Mouse (Mus musculus) right cerebral cortex, adult 2 months (tissue): ENCODE results near the gene 4930519P11Rik.

ENCODE experiments used
- DNase-seq, 2 experiments: peaks; one replicate each; pipeline ENCODE4 v3.0.0; 2021 to 2022; ENCODE audit warnings: low spot score in 2 of 2

The 4930519P11Rik gene

DNA sequence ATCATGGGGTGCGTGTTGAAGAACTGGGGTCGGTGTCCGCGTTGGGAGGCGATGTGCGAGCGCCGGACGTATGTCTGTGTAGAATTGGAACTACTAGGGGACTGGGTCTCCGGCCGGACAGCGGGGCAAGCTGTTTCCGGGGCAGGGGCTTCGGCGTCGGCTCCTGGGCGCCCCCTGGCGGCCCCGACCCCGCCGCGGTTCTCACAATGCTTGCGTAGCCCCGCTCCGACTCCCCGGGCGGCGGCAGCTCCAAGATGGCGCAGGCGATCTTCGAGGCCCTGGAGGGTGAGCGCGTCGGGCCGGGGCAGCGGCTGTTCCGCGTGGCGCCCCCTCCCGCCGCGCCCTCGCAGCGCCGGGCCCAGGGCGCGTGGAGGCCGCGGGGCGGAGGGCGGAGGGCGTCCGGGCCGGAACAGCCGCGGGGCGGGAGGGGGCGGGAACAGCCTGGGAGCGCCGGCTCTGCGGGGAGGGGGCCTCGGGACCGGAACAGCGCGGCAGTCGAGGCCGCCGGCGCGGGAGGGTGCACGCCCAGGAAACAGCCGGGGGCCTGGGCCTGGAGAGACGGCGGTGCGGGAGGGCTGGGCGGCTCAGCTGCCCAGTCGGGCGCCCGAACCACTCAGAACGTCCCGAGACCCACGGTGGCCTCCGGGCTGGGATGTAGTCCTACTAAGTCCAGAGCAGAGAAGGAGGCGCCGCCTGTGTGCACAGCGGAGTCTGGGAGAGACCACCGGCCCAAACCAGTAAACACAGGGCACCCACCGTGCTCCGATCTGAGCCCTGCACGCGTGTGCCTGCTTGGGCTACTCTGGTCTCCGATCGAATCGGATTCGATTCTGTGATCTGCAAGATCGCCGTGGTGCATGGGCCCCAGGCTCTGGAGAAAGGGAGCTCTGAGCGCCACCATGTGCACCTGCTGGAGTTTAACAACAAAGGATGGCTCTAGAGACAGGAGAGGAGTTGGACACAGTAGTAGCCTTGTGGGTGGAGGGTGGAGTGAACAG is at the start of gene 4930519P11Rik, which contains the start of gene Zfp341:
4930519P11Rik (minus strand) TSS at position 320 of the 998 bp plus-strand sequence.
Zfp341 (plus strand) TSS at position 180 of the 998 bp plus-strand sequence.
- DNase-seq: peak; percentile 84 to 88

DNA sequence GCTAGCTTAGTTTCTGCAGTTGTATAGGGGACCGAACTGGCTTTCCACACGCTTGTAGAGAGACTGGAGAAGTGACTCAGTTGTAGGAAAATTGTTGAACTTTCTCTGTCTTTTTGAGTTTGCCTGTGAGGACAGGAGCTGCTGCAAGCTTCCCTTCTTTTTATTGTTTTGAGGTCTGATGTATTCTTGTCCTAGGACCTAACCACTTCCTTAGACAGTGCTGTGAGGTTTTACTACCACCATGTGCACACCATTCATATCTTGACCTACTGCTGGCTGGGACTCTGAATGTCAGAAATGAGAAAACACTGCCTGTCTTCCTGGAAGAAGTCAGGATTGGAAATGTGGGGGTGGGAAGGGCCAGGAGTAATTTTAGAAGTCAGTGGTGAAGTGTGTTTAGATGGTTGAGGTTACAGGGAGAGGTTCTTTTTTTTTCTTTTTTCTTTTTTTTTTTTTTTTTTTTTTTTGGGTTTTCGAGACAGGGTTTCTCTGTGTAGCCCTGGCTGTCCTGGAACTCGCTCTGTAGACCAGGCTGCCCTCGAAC is 46.4 kb upstream of the 4930519P11Rik start:
- DNase-seq: no peak

DNA sequence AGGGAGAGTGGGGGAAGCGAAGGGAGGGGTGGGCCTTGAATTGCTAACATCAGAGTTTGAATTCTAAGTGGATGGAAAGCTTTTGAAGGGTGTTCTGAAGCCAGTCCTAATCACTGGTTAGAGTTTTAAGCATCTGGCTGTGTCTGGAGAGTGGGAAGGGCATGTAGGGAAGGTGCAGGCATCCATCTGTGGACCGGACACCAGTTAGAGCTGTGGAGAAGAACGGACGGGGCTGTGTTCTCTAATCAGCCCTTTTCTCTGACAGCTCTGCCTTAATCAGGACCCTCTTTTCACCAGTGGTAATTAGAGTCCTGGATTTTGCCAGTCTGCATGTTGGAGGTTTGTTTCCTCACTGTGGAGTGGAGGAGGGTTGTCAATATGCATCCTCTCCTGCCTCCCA is 45.8 kb upstream of the 4930519P11Rik start:
- DNase-seq: no peak

DNA sequence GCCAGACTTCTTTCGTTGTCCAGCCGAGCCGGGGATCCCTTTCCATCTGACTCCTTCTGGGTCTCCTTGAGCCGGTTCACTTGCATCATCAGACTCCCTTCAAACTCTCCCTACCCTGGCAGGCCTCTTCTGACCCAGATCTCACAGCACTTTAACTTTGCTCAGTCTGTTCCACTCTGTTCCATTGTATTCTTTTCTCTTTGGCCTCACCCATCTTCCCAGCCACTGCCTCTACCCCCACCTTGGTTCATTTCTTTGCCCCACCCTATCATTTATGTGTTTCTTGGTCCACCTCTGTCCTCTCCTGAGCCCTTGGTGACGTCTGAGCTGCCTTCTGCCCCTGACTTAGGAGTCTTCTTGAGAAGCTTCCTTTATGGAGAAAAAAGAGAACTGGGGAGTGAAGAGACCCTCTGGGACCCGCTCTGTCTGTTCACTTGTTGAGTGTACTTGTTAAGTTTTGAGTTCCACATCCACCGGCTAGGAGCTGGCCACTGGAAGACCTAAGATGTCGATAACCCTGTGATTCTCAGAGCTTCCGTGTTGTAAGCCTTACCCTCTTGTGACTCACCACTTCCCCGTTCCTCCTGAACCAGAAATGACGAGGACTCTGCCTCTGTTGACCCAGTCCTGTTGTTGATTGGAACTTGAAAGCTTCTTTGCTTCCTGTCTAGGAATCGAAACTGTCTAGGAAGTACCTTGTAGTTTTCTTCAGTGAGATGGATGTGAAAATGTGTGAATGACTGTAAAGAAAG is 44.4 kb upstream of the 4930519P11Rik start:
- DNase-seq: no peak

DNA sequence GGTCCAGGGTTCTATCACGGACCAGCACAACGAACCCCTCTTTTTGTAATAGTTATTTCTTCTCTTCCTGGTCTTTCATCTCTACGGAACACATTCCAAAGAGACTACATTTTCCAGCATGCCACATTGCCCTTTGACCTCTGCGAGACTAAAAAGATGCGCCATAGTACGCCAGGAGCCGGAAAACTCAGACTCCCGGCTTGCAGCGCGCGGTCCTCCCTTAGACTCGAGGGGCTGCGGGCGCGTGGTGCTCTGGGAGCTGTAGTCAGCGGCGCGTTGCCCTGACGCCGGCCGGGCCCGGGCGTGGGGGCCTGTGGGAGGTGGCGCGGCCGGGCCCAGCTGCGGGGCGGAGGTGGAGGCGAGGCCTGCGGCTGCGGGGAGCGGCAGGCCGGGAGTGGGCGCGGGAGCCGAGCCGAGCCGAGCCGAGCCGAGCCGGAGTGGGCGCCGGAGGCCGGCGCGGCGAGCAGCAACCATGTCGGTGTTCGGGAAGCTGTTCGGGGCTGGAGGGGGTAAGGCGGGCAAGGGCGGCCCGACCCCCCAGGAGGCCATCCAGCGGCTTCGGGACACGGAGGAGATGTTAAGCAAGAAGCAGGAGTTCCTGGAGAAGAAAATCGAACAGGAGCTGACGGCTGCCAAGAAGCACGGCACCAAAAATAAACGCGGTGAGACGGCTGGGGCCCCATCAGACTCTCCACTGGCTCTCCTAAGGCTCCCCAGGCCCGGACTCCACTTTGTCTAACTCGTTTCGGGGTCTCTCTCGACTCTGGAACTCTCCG is 43.7 kb upstream of the 4930519P11Rik start:
- peak; percentile 98 to 99 for DNase-seq

DNA sequence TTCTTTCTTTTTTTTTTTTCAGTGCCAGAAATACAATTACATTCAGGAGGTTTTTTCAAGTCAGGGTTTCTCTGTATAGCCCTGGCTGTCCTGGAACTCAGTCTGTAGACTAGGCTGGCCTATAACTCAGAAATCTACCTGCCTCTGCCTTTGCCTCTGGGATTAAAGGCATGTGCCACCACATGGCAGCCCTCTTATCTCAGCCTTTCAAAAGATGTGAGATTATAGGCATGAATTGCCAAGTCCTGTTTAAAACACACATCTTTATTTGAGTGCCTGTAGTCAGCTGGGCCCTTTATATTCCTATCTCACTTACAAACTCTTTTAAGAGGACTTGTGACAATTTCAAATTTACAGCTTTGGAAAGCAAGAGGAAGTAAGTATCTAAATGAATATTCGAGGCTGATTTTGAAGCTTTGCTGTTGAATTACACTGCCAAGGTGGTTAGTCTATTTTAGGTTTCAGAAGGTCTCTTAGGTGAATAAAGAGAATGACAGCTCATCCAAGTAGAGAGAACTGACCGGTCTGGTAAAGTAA is 42.7 kb upstream of the 4930519P11Rik start:
- no peak for DNase-seq

DNA sequence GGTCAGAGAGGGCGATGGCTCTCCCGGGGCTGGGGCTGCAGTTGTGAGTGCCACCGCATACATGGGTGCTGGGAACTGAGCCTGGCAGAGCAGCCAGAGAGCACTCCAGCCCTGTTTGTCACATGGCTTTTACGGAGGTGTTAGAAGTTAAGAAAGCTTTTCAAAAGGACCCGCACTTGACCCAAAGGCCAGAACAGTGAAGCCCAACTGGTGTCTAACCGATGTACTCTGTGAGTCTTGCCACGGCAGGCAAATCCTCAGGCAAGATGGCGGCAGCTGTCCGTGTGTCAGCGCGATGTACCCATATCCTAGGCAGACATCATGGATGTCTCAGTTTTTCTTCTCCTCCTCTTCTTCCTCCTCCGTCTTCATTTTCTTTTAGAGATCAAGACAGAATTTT is 41.7 kb upstream of the 4930519P11Rik start:
- no peak for DNase-seq

DNA sequence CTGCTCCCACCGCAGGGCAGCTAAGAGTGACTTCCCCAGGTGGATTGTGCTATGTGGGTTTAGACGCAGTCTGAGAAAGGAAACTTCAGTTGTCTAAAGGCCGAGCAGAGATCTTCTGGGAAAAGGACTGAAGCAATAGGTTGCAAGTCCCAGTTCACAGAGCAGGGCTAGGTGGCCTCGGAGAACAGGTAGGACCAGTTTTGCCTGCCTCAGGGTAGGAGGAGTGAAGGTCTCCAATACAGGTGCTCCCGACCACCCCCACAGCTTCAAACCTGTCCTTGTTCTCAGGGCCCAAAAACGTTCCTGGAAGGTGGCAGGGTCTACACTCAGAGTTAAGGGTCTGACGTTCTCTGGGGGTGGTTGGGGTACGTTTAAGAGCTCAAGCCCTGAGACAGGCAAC is 38.1 kb upstream of the 4930519P11Rik start, which contains the start of gene Chmp4b:
Chmp4b (plus strand) TSS at position 343 of the 400 bp plus-strand sequence.
- no peak for DNase-seq

DNA sequence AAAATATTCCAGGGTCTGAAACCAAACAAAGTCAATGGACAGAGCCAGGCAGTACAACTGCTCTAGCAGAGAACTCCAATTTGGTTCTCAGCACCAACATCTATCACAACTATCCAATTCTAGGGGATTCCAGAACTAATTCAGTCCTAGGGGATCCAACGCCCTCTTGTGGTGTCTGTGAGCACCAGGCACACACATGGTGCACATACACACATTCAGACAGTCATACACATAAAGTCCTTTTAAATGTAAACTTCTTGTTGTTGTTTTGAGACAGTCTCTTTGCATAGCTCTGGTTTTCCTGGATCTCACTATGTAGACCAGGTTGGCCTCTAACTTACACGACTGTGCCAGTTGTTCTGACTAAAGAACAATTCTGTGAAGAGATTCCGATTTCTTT is 37.2 kb upstream of the 4930519P11Rik start:
- DNase-seq: no peak

DNA sequence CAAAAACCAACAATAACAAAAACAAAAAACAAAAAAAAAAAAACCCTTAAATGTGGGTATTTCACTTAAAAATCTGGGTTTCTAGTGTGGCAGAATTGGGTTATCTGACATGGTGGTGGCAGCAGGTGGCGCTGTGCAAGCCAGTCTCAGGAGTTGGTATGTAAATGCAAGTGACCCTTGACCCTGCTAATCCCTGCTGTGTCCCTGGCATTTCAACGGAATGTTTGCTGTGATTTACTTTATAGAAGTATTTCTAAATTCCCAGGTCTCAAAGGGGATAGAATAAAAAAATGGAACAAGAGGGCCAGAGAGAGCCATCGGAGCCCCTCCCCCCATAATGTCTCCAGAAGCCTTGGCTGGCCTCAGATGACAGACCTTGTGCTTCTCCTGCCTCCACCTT is 34.8 kb upstream of the 4930519P11Rik start:
- no peak for DNase-seq

DNA sequence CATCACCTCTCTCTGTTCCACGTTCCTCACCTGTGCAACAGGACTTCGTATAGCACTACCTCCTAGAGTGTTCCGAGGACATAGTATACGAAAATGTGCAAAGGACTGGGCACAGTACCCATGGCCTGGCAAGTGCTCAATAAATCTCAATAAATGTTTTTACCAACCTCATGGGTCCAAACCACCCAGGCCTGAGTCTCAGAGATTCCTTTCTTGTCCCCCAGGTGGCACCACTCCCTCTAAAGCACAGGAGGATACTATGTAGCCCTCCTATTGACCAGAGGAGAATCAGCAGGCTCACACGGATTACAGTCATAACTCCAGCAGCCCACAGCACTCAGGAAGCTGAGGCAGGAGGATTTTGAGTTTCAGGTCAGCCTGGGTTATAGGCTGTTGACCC is 33.4 kb upstream of the 4930519P11Rik start:
- peak; percentile 30 to 36 for DNase-seq

DNA sequence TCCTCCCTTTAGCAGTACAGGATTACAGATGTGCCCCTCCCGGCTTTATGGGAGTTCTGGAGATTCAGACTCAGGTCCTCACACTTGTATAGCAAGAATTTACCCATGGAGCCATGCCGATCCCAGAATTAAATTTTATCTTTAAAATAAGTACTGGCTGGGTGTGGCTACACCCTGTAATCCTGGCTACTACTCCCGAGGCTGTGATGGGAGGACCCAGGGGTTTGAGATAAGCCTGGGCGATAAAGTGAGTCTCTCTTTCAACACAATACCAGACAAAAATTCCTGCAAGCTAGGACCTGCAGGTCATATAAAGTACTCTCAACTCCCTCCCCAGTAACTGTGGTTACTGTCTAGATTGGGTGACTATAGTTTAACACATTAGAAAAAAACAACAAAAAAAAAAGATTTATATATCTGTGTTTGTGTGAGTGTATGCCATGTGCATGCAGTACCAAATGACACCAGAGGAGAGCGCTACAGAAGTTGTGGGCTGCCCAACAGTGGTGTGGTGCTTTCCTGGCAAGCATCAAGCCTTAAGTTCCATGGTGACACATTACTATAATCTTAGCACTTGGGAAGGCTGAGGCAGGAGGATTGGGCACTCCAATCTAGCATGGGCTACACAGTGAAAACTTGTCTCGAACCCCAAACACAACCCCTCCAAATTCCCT is 29.6 kb upstream of the 4930519P11Rik start:
- DNase-seq: no peak

DNA sequence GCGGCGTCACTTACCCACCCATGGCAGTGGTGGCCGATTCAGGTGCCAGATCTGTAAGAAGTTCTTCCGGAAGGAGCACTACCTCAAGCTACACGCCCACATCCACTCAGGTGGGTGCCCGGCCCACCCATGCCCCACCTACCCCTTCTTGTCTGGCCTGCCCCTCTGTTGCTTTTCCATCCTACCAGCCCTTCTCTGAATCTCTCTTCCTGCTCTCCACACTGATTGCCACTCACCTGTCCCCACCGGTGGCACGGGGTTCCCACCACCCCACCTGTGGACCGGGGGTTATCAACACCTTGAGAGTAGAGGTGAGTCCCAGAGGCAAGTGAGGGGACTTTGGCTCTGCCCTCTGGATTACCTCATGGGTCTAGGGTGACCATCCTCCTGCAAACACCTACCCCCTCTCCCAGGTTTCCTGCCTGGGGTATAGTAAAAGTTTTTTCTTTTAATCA is 28.8 kb upstream of the 4930519P11Rik start:
- DNase-seq: no peak

DNA sequence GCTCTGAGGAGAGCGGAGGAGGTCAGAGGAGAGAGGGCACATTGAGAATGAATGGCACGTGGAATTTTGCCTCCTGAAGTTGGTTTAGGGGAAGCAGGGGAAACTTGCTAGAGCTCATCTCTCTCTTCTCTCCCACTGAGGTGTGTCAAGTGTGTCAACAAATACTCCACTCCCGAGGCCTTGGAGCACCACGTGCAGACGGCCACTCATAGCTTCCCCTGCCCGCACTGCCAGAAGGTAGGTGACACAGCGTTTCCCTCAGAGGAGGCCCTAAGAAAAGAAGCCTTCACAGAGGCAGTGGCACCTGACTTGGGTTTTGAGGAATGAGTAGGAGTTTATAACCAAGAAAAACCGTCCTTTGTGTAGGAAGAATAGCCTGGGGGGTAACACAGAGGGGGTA is 27.9 kb upstream of the 4930519P11Rik start:
- DNase-seq: no peak

DNA sequence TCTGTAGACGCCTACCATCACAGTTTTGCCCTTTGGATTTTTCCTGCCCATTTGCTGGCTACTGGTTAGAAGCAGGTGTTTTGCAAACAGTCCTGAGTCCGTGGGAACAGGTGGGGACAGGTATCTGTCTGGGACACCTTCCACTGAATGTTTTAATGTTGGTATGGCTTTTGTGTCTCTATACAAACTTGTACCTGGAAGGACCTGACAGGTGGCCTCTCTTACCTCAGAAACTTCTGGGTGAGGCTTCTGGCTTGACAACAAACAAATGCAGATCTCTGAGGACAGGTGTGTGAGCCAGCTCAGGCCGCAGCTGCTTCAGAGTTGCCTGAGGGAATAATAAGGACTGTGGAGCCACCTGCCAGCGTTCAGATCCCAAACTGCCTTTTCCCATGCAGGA is 25.9 kb upstream of the 4930519P11Rik start:
- DNase-seq: no peak

DNA sequence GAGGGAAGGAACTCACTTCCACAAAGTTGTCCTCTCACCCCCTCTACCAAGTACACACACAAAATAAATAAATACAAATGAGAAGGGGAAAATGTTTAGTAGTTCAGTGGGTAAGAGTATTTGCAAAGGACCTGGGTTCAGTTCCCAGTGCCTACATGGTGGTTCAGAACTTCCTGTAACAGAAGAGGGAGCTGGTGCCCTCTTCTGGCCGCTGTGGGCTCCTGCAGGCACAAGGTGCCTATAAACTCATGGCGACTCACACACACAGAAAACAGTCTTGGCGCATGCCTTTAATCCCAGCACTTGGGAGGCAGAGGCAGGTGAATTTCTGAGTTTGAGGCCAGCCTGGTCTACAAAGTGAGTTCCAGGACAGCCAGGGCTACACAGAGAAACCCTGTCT is 25.3 kb upstream of the 4930519P11Rik start:
- no peak for DNase-seq

DNA sequence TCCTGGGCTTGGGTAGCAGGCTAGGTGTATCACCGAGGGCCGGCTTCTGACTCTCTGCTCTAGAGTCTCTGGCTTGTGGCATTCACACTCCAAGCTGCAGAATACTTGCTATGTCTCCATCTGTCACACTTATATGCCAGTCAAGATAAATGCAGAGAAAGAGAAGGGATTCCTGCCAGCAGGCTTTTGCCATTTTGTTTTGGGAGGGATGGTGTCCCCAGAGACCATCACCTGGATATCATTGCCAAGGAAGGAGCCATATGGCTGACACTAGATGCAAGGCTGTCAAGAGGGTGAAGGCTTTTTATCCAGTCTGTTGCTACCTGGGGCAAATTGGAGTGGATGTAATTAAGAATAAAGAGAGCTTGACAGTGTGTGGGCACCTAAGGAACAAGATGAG is 22.6 kb upstream of the 4930519P11Rik start:
- no peak for DNase-seq

DNA sequence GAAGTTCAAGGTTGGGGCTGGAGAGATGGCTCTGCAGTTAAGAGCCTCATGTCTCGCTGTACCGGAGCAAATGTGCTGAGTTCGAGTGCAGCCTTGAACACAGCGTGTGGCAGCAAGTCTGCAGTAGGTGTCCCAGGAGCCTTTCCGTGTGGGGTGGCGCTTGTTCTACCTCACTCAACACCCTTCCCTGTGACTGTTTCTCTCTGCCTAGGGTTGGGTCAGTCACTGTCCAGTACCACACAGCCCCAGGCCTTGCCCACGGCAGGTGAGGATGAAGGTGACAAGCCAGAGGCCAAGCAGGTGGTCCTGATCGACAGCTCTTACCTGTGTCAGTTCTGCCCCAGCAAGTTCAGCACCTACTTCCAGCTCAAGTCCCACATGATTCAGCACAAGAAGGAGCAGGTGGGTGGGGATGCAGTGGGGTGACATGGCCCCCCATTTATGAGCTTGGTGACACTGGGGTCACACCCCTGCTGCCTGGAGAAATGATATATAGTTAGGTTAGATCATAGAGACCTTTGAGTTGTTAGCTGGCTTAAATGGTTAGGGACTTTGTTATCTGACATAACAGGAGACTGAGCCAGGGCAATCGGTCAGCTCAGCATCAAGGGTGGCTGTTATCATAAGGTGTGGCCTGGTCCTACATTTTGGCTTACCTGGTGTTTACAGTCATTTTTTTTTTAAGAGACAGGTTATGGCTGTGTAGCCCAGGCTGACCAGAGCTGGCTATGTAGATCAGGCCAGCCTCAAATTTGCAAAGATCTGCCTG is 20.8 kb upstream of the 4930519P11Rik start:
- no peak for DNase-seq

DNA sequence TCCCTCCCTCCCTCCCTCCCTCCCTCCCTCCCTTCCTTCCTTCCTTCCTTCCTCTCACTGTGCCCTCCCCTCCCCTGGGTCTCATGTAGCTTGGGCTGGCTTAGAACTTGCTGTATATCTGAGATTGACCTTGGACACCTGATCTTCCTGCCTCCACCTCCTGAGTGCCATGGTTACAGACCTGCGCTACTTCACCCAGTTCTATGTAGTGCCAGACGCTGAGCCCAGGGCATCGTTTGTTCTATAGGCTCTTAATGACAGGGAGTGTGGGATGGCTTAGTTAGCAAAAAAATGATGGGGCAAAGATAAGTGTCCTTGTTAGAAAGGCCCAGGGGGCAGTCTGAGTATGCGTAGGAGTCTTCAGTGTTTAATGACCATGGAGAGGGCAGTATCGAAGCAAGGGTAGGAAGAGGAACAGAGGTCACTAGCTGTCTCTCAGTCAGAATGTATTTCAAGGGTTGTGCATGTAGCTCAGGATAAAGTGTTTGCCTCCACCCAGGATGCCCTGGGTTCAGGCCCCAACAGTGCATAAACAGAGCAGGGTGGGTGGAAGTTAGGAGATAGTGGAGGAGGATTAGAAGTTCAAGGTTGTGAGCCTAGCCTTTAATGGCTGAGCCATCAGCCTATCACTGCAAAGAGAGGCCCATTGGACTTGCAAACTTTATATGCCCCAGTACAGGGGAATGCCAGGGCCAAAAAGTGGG is 20.0 kb upstream of the 4930519P11Rik start:
- no peak for DNase-seq
